Mouse (Mus musculus) ES-E14 (cell line): ENCODE measurements around the gene 1700020N01Rik. TPM values are rescaled to one million over a fixed set of nuclear protein-coding genes. Genes with fewer than 3 reads are reported as not detected.
A peak's percentile ranks its signal among the peaks of the same experiment; 100 is the strongest.

ENCODE experiments used
- DNase-seq: peaks from one replicate; pipeline ENCODE4 v3.0.0-alpha.2; 2013; ENCODE audit warnings: low read depth, low spot score
- H3K27ac ChIP-seq: 2 replicates; pipeline ENCODE4 v1.5.1; 2012; ENCODE audit warnings: low read depth, mild to moderate bottlenecking, low read length, moderate library complexity, mixed read lengths; ENCODE audit not compliant: poor library complexity, insufficient read depth, severe bottlenecking
- H3K36me3 ChIP-seq: 2 replicates; pipeline ENCODE4 v1.6.1; 2012; ENCODE audit warnings: mild to moderate bottlenecking, low read length, moderate library complexity, mixed read lengths; ENCODE audit not compliant: control insufficient read depth, poor library complexity, insufficient read depth, severe bottlenecking
- H3K4me1 ChIP-seq, 2 experiments: fragments of 150-350 bp in 1 of 2; sonication (generic) in 1 of 2; 2 replicates each; pipeline ENCODE4 v1.6.1; 2012; ENCODE audit warnings: low read length in 2 of 2, mild to moderate bottlenecking in 1 of 2, mixed read lengths in 1 of 2; ENCODE audit not compliant: control insufficient read depth in 2 of 2, insufficient read depth in 2 of 2, poor library complexity in 1 of 2
- H3K4me3 ChIP-seq, 2 experiments: fragments of 150-350 bp in 1 of 2; sonication (generic) in 1 of 2; 2 replicates each; pipeline ENCODE4 v1.5.1; 2012; ENCODE audit warnings: low read length in 2 of 2, low read depth in 1 of 2, mild to moderate bottlenecking in 1 of 2, mixed read lengths in 1 of 2; ENCODE audit not compliant: insufficient read depth in 1 of 2, poor library complexity in 1 of 2, severe bottlenecking in 1 of 2
- H3K9ac ChIP-seq: 2 replicates; pipeline ENCODE4 v1.6.1; 2012; ENCODE audit warnings: low read depth, mild to moderate bottlenecking, low read length, mixed read lengths; ENCODE audit not compliant: poor library complexity, insufficient read depth, severe bottlenecking
- H3K9me3 ChIP-seq: fragments of 150-350 bp; sonication (generic); 2 replicates; pipeline ENCODE4 v1.6.1; 2012; ENCODE audit warnings: low read depth, mild to moderate bottlenecking, low read length; ENCODE audit not compliant: control insufficient read depth, insufficient read depth
- CHD2 ChIP-seq: IDR thresholded peaks from 2 replicates; pipeline ENCODE4 v1.6.1; 2014; ENCODE audit warnings: mild to moderate bottlenecking, low read depth, low read length, inconsistent platforms
- HCFC1 ChIP-seq: IDR thresholded peaks from 2 replicates; pipeline ENCODE4 v1.6.1; 2012; ENCODE audit warnings: low read length, inconsistent platforms, borderline replicate concordance; ENCODE audit not compliant: insufficient read depth
- MAFK ChIP-seq: IDR thresholded peaks from 2 replicates; pipeline ENCODE4 v1.6.1; 2014; ENCODE audit warnings: mild to moderate bottlenecking, low read depth, low read length, inconsistent platforms; ENCODE audit not compliant: insufficient read depth
- ZC3H11A ChIP-seq: IDR thresholded peaks from 2 replicates; pipeline ENCODE4 v1.6.1; 2012; ENCODE audit warnings: low read depth, mild to moderate bottlenecking, inconsistent platforms, low read length, borderline replicate concordance
- ZNF384 ChIP-seq: IDR thresholded peaks from 2 replicates; pipeline ENCODE4 v1.6.1; 2012; ENCODE audit warnings: low read depth, low read length, inconsistent platforms
- in situ Hi-C, 2 experiments: fragments of 600-800 bp; cut with MboI; formaldehyde crosslinking; loops; one replicate each; pipeline ENCODE4 v1.15.1; 2025; ENCODE audit warnings: low sequenced_read_pairs in 2 of 2, inconsistent platforms in 1 of 2; ENCODE audit not compliant: unreplicated experiment in 2 of 2
- total RNA-seq: library from RNA; depleted of rRNA; stranded (reverse); fragments of 300-350 nt; gene quantifications from 2 replicates; pipeline ENCODE4 v1.2.3, GENCODE M21; 2012

Gene 1700020N01Rik
- total RNA-seq, 1 experiment = 0.54 TPM

DNA sequence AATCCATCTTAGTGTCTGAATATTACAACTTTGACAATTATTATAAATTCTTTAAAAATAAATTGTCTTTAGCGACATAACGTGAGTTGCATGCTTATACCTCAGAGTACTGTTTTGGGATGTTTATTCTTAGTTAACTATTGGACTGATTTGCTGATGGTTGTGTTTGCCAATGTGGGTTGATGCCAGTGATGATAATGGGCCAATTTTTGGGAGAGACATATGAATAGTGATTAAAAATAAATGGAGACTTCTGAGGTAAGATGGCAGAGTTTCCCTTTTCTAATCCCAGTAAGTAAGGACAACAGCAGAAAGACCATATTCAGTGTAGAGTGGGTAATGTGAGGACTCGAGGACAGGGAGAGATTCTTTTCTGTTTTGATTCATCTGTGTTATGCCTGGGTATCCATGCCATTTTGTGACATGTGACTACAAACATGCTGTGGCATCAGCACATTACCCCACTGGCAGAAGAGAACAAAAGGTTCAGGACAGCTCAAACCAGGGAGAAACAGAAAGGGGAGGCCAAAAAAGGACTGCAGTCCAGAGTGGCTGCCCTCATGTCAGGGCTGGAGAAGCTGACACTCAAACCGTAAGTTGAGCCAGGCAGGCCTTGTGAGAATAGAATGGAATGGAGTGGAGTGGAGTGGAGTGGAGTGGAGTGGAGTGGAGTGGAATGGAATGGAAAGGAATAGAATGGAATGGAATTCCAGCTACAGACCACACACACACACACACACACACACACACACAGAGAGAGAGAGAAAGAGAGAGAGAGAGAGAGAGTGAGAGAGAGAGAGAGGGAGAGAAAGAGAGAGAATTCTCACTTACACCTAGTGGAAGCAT is 4.7 kb upstream of the 1700020N01Rik start:
- no peak overlapping the region for H3K27ac ChIP-seq
- in situ Hi-C loops = no loop called here
- no peak overlapping the region for H3K4me3 ChIP-seq
- H3K9ac ChIP-seq = no peak overlapping the region
- H3K36me3 ChIP-seq = no peaks in the 10 kb centered on the region
- no peak for DNase-seq
- no peaks in the 10 kb centered on the region; a peak in 1 of 4 replicates for H3K4me1 ChIP-seq
- no peaks in the 10 kb centered on the region; the same call in 1 of the 2 replicates for H3K9me3 ChIP-seq
- TF ChIP-seq ZC3H11A = no peak
- TF ChIP-seq ZNF384 = no peak
- no peak for TF ChIP-seq MAFK
- TF ChIP-seq HCFC1 = no peak
- TF ChIP-seq CHD2 = no peak

DNA sequence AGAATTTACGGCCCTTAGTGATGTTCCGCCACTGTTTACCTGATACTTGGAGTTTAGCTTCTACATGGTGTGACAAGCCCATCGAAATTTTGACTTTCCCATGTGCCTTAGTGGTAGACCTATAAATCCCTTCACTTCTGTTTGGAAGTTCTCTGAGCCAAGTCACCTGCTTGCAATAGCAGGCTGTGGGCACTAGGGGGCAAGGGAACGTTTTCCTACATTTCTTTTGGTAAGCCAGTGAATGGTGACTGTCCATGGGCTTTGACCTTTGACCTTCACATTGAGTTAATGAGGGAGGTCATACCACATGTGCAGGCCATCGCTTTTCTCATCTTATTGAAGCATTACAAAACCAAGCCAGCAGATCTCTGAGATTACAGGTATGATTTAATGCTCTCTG is 8.0 kb downstream of the 1700020N01Rik start:
- Histone ChIP-seq H3K4me3 (no peak overlapping the region), H3K4me1 (0 out of 4 replicates have a peak, but pooled peaks cover 0 to 2% of the 10 kb centered on the region in 2 experiments), H3K9me3 (no peaks in the 10 kb centered on the region), H3K9ac (no peak overlapping the region), H3K36me3 (no peaks in the 10 kb centered on the region), H3K27ac (no peak overlapping the region)
- DNase-seq = peak; percentile 65
- in situ Hi-C loops = loop anchor here in 1 of 2 experiments (25.0 kb wide), 1 partner anchor 411 kb away; no protein-coding TSS in a partner anchor
- TF ChIP-seq ZC3H11A = peak; percentile 95
- no peak for TF ChIP-seq HCFC1
- TF ChIP-seq CHD2 = peak; percentile 45; the same call in 1 of the 2 replicates
- no peak for TF ChIP-seq MAFK

DNA sequence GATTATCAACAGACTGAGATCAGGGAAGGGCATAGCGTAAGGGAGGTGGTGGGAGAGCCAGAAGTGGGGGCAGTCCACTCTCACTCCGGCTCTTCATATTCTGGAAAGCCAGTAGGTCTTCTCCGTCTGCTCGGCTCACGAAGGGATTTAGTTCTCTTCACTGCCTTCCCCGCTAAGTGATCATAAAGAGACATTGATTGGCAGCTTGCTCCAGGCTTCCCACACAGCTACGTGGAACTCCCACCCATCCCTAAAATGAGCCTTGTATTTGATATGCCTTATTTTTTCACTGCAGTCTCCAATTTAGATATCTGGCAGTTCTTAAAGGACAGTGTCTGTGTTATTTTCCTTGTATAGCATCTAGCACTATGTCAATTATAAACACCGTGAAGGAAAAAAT is 11.5 kb downstream of the 1700020N01Rik start:
- no peaks in the 10 kb centered on the region for H3K9me3 ChIP-seq
- no peak for DNase-seq
- no peak overlapping the region for H3K9ac ChIP-seq
- TF ChIP-seq CHD2 = no peak
- no peak for TF ChIP-seq ZC3H11A
- TF ChIP-seq ZNF384 = no peak
- TF ChIP-seq HCFC1 = no peak
- TF ChIP-seq MAFK = no peak
- in situ Hi-C loops = loop anchor here in 1 of 2 experiments (25.0 kb wide), 1 partner anchor 408 kb away; no protein-coding TSS in a partner anchor
- 0 out of 4 replicates have a peak, but pooled peaks cover 0 to 2% of the 10 kb centered on the region in 2 experiments for H3K4me1 ChIP-seq
- H3K36me3 ChIP-seq = no peaks in the 10 kb centered on the region
- no peak overlapping the region for H3K4me3 ChIP-seq
- no peak overlapping the region for H3K27ac ChIP-seq

DNA sequence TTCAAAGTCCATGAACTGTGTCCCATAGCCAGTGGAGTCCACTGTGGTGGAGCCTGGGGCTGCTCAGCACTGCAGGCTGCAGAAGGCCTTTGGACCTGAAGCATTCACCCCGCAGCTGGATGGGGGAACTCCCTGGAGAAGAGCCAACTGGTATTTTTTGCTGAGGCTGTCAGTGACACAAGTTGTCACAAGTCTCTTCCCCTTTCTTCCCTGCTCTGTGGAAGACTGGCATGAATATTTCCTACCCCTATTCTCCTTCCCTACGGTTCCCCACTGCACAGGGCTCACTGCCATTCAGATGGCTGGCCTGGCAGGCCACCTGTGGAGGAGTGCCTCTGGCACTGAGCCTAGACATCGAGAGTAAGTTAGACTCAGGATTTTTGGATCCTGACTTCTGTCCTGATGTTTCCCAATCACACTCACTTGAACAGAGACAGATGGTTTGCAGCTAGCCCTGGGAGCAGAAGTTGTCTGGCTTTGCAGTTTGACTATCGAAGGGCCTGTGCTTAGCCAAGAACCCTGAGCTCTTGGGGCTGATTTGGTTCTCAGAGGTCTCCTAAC is 12.1 kb downstream of the 1700020N01Rik start:
- H3K27ac ChIP-seq = no peak overlapping the region
- H3K36me3 ChIP-seq = no peaks in the 10 kb centered on the region
- TF ChIP-seq HCFC1 = no peak
- TF ChIP-seq ZNF384 = no peak
- TF ChIP-seq CHD2 = no peak
- no peak for TF ChIP-seq MAFK
- no peak for TF ChIP-seq ZC3H11A
- DNase-seq = no peak
- H3K9ac ChIP-seq = no peak overlapping the region
- in situ Hi-C loops = loop anchor here in 1 of 2 experiments (25.0 kb wide), 1 partner anchor 407 kb away; no protein-coding TSS in a partner anchor
- H3K9me3 ChIP-seq = no peaks in the 10 kb centered on the region
- H3K4me1 ChIP-seq = 0 out of 4 replicates have a peak, but pooled peaks cover 0 to 2% of the 10 kb centered on the region in 2 experiments
- H3K4me3 ChIP-seq = no peak overlapping the region
